Mouse (Mus musculus): ENCODE results near the gene Gga1.

GRCm38 (mm10) chr15:78859311-78859710 is 17.7 kb upstream of the Gga1 start:
- TF ChIP-seq EP300 (IDR thresholded peaks at IDR 0.05; ENCODE audit: insufficient read depth, low read depth, low read length), result no peak
- TF ChIP-seq CTCF (IDR thresholded peaks at IDR 0.05; ENCODE audit: low read depth, low read length), result no peak

Data from ES-Bruce4 (cell line).